Mouse (Mus musculus): ENCODE results near the gene Krt8.

DNA sequence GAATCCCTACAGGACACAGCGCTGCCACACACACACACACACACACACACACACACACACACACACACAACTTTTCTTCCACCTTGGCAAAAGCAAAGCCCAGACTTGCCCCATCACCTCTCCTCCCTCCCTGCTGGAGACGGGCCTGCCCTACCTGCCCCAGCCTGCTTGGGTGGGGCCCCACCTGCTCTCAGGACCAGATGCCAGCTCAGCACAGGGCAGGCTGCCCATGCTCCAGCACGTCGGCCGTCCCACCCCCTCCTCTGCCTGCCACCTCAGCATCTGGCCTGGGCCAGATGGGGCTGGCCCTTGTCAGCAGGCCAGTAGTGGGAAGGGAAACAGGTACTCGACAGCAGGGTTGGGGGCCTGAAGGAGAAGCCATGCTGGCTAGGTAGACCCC, 23.4 kb downstream of the Krt8 start:
- TF ChIP-seq CTCF (IDR thresholded peaks at IDR 0.05; ENCODE audit: borderline replicate concordance, insufficient read depth, low read length) (no peak), POLR2A (IDR thresholded peaks at IDR 0.05; ENCODE audit: low read depth, low read length) (no peak)

Data from embryonic fibroblast, embryonic 13.5 days (primary cell).